Mouse (Mus musculus) heart, embryonic 12.5 days (tissue): ENCODE data around the gene Herpud1. TPM values are rescaled to one million over a fixed set of nuclear protein-coding genes. Genes with fewer than 3 reads are reported as not detected.

Experiments used
- ATAC-seq: fragments of 200-750 bp; cut with Nextera tagmentation; 2 replicates; pipeline ENCODE4 v1.8.0; 2017; ENCODE audit warnings: moderate TSS enrichment, moderate library complexity; ENCODE audit not compliant: insufficient number of reproducible peaks, low FRiP score
- H3K27ac ChIP-seq: fragments of 300-500 bp; sonication (generic); 2 replicates; pipeline ENCODE4 v1.5.1; 2016; ENCODE audit warnings: mild to moderate bottlenecking, moderate library complexity; ENCODE audit not compliant: poor library complexity, severe bottlenecking
- H3K27me3 ChIP-seq: fragments of 300-500 bp; sonication (generic); replicated peaks from 2 replicates; pipeline ENCODE4 v1.6.1; 2016; ENCODE audit warnings: mild to moderate bottlenecking, moderate library complexity
- H3K36me3 ChIP-seq: fragments of 300-500 bp; sonication (generic); 2 replicates; pipeline ENCODE4 v1.6.1; 2016; ENCODE audit warnings: mild to moderate bottlenecking, moderate library complexity
- H3K4me1 ChIP-seq: fragments of 300-500 bp; sonication (generic); replicated peaks from 2 replicates; pipeline ENCODE4 v1.6.1; 2016; ENCODE audit warnings: mild to moderate bottlenecking
- H3K4me2 ChIP-seq: fragments of 300-500 bp; sonication (generic); 2 replicates; pipeline ENCODE4 v1.6.1; 2016; ENCODE audit warnings: mild to moderate bottlenecking, moderate library complexity
- H3K4me3 ChIP-seq: fragments of 300-500 bp; sonication (generic); 2 replicates; pipeline ENCODE4 v1.5.1; 2016; ENCODE audit warnings: mild to moderate bottlenecking
- H3K9ac ChIP-seq: fragments of 300-500 bp; sonication (generic); 2 replicates; pipeline ENCODE4 v1.6.1; 2016; ENCODE audit warnings: mild to moderate bottlenecking, moderate library complexity
- H3K9me3 ChIP-seq: fragments of 300-500 bp; sonication (generic); replicated peaks from 2 replicates; pipeline ENCODE4 v1.6.1; 2016; ENCODE audit warnings: mild to moderate bottlenecking, moderate library complexity
- WGBS: fragments of 180-500 bp; shearing (Covaris S2); methylation state at CpG from one replicate; pipeline ENCODE4 v1.1.7; 2016; 5-methylcytosine and 5-hydroxymethylcytosine counted together
- polyA plus RNA-seq: library from polyadenylated mRNA; unstranded; fragments of >200 nt; fragmentation: Nextera tagmentation; extraction: Ambion mirVana; gene quantifications from 2 replicates; pipeline ENCODE4 v1.2.1, GENCODE M21; 2016

Gene Herpud1
- polyA plus RNA-seq, 1 experiment from 2014 or later = 73.1 TPM

DNA sequence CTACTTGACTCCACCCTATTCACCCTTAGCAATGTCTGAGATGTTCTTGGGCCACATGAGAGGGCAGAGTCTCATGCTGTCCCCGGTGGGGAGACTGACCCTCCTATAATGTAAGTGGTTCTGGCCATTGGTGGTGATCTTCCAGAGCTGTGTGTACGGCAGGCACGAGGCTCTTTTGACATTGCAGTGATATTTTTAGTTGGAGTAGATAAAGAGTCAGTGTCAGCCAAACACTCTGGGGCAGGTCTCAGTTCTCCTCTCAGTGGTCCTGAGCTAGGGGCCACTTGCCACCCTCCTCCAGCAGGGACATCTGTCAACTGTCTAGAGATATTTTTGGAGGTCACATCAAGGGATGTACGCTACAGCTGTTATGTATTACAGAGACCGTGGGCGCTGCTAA lies 29.0 kb upstream of the Herpud1 start:
- Histone ChIP-seq H3K36me3 (no peaks in the 10 kb centered on the region), H3K9me3 (no peaks in the 10 kb centered on the region), H3K4me3 (no peak overlapping the region), H3K4me1 (peaks cover 27% of the 10 kb centered on the region), H3K9ac (no peak overlapping the region), H3K27me3 (no peaks in the 10 kb centered on the region), H3K4me2 (0 out of 2 replicates have a peak overlapping the region, but pooled peaks have one; percentile 4), H3K27ac (peak overlapping the region; percentile 45)
- 33% methylated on average over 6 of the region's 6 CpGs for WGBS
- ATAC-seq = peak; percentile 25; the same call in 1 of the 2 replicates

DNA sequence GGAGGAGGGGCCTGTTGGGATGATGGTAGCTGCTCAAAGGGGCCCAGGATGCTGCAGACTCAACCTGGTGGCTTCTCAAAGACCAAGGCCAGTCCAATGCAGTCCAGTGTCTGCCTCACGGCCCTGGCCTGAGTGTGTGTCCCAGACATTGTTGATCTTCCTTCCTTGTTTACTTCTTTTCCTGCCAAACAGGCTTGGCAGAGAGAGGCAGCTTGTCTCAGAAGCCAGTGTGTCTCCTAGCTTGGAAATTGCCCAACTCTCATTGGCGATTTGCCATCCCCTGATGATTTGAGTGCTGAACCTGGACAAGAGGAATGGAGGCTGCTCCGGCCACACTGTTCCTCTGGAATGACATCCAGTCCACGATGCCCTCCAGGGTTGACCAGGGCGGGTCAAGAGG lies 27.7 kb upstream of the Herpud1 start:
- no peaks in the 10 kb centered on the region for H3K27me3 ChIP-seq
- H3K27ac ChIP-seq = no peak overlapping the region
- ATAC-seq = no peak
- no peak overlapping the region for H3K4me3 ChIP-seq
- H3K36me3 ChIP-seq = no peaks in the 10 kb centered on the region
- H3K9me3 ChIP-seq = no peaks in the 10 kb centered on the region
- WGBS = 57% methylated on average over 5 of the region's 5 CpGs
- peaks cover 39% of the 10 kb centered on the region for H3K4me1 ChIP-seq
- no peak overlapping the region for H3K9ac ChIP-seq
- H3K4me2 ChIP-seq = no peak overlapping the region

DNA sequence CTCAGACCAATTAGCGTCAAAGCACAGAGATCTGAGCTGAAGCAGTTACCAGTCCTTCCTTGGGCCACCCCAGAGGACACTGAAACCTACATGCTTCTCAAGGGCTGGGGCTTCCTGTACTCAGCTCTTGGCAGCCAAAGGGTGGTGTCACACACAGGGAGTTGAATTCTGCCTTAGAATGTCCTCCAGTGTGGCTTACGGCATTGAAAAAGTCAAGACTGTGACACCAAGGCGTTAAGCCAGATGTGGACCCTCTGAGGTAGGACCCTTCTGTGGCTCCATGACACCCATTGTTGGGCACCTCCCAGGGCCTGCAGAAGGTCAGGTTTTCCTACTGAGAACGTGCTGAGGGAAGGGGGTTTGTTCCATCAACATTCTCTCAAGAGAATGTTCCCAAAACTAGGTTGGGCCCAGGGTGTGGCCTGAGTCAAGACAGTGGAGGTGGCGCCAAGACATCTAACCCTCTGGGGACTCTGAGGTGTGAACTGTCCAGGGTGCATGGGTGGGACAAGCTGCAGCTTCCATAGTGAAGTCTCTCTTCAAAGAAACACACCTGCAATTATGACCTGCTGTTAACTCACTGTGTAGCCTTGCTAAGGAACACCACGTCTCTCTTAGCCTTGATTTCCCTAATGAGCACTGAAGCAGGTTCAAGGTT lies 24.3 kb upstream of the Herpud1 start:
- Histone ChIP-seq H3K27me3 (no peaks in the 10 kb centered on the region), H3K4me3 (no peak overlapping the region), H3K27ac (no peak overlapping the region), H3K4me2 (no peak overlapping the region), H3K4me1 (peaks cover 45% of the 10 kb centered on the region), H3K9ac (no peak overlapping the region), H3K9me3 (no peaks in the 10 kb centered on the region), H3K36me3 (no peaks in the 10 kb centered on the region)
- ATAC-seq = no peak
- 78% methylated on average over 6 of the region's 6 CpGs for WGBS

DNA sequence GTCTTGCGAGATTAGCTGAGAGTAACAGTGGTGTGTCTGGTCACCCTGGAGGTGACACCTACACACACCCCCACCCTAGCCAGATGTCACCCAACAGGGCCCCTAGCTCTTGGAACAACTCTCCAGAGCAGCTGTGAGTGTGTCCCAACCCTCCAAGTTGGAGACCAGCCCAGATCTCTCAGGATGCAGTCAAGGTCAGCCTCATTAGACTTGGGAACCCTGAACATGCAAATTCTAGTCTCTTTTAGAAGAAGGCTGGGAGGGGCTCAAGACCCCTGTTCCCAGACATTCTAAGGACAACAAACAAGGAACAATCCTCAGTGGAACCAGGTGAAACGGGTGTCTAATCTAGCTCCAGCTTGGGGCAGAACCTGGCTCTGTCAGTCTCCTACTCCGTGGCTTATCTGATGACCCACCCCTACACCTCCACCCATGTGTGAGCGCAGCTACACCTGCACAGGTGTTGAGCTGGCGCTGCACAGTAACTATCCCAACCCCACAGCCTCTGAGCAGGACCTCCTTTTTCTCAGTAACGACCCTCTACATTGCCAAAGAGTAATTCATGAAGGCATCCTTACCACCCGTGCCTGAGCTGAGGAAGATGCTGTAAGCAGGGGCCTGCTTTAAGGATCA lies 23.5 kb upstream of the Herpud1 start:
- Histone ChIP-seq H3K36me3 (no peaks in the 10 kb centered on the region), H3K9ac (no peak overlapping the region), H3K4me2 (no peak overlapping the region), H3K27ac (no peak overlapping the region), H3K4me3 (no peak overlapping the region), H3K27me3 (no peaks in the 10 kb centered on the region), H3K4me1 (peaks cover 36% of the 10 kb centered on the region), H3K9me3 (no peaks in the 10 kb centered on the region)
- no peak for ATAC-seq
- 75% methylated on average over 7 of the region's 7 CpGs for WGBS

DNA sequence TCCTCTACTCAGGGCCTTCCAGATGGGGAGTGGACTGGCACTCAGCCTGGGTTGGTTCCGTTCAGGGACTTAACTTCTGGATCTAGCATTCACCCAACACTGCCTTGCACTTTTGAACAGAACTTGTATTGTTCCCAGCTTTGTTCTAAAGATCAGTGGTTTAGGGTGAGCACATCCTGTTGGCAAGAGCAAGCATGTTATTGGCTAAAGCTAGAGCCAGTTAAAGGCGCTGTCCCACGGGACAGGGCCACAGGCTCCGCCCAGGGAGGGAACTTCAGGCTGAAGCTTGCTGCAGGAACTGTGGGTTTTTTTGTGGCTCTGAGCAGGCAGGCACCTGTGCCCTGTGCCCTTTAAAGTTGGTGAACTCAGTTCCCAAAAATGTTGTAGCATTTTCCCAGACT lies 22.9 kb upstream of the Herpud1 start:
- H3K27me3 ChIP-seq = no peaks in the 10 kb centered on the region
- 37% methylated on average over 4 of the region's 4 CpGs for WGBS
- 0 out of 2 replicates have a peak overlapping the region, but pooled peaks have one; percentile 5 for H3K27ac ChIP-seq
- ATAC-seq = peak; percentile 62; the same call in 1 of the 2 replicates
- H3K9ac ChIP-seq = no peak overlapping the region
- no peaks in the 10 kb centered on the region for H3K9me3 ChIP-seq
- peaks cover 33% of the 10 kb centered on the region for H3K4me1 ChIP-seq
- no peaks in the 10 kb centered on the region for H3K36me3 ChIP-seq
- no peak overlapping the region for H3K4me3 ChIP-seq
- H3K4me2 ChIP-seq = no peak overlapping the region

DNA sequence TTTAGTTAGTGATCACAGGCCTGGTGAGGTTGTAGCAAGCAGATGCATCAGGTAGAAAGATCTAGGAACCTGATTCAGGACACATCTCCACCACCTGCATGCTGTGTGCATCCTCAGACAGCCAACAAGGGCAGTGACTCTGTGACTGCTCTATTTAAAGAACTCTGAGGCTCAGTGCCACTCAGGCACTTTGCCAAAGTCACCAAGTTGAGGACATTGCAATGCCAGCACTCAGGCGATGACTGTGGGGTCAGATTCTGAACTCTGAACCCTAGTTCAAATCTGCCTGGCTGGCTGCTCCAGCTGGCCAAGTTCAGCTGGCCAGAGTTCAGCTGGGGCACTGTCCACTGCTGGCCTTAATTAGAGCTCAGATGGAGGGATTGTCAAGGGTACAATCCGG lies 22.3 kb upstream of the Herpud1 start:
- ATAC-seq = no peak
- Histone ChIP-seq H3K4me2 (no peak overlapping the region), H3K4me1 (peaks cover 26% of the 10 kb centered on the region), H3K27ac (peak overlapping the region; percentile 5; the same call in 1 of the 2 replicates), H3K9me3 (no peaks in the 10 kb centered on the region), H3K36me3 (no peaks in the 10 kb centered on the region), H3K27me3 (no peaks in the 10 kb centered on the region), H3K4me3 (no peak overlapping the region), H3K9ac (no peak overlapping the region)
- WGBS = 63% methylated on average over 2 of the region's 2 CpGs

DNA sequence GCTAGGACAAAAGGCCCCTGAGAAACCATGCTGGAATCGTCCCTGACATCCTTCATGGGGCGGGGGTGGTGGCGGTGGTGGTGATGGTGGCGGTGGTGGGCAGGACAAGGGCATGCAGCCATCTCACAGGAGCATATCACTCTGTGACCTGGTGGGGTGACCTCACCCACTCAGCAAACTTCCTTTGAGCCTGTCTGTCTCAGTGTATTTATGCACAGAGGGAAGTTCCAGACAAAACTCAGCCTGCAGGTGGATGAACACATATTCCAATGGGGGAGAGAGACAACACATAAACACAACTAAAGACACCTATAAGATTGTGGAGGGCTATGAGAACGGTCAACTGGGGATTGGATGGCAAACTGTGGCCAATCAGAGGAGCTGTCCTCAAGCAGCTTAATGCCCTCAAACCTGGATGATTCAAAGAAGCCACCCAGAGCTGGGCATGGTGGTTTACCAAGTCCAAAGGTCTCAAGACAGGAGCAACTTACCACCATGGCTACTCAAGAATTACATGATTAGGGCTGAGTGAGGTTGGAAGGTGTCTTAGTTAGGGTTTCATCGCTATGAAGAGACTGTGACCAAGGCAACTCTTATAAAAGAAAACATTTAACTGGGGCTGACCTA lies 21.4 kb upstream of the Herpud1 start:
- H3K27me3 ChIP-seq = no peaks in the 10 kb centered on the region
- H3K4me1 ChIP-seq = peaks cover 23% of the 10 kb centered on the region
- no peaks in the 10 kb centered on the region for H3K9me3 ChIP-seq
- no peak overlapping the region for H3K4me2 ChIP-seq
- no peak overlapping the region for H3K9ac ChIP-seq
- WGBS = 79% methylated on average over 6 of the region's 6 CpGs
- no peaks in the 10 kb centered on the region for H3K36me3 ChIP-seq
- no peak overlapping the region for H3K4me3 ChIP-seq
- H3K27ac ChIP-seq = no peak overlapping the region
- ATAC-seq = no peak

DNA sequence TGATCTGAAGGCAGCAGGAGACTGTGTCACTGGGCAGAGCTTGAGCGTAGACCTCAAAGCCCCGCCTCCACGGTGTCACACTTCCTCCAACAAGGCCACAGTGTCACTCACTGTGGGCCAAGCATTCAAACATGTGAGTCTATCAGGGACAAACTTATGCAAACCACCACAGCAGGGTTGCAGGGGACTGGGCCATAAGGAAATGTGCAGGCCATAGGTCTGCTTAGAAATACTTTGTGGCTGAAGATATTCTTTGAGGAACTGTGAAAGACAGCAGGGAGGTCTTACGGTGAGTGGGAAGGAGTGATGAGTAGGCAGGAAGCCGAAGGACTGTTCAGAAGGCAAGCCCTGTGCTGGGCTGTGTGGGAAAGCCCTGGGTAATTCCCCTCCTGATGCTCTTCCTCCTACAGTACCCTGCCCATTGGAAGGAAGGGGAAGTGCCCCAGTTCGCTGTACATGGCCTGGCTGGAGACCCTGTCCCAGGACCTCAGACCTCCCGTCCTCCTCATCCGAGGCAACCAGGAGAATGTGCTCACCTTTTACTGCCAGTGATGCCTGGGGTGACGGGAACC lies 20.7 kb upstream of the Herpud1 start:
- H3K4me1 ChIP-seq = peaks cover 23% of the 10 kb centered on the region
- no peaks in the 10 kb centered on the region for H3K36me3 ChIP-seq
- no peak overlapping the region for H3K27ac ChIP-seq
- ATAC-seq = no peak
- H3K27me3 ChIP-seq = no peaks in the 10 kb centered on the region
- no peak overlapping the region for H3K4me3 ChIP-seq
- no peak overlapping the region for H3K4me2 ChIP-seq
- H3K9me3 ChIP-seq = no peaks in the 10 kb centered on the region
- H3K9ac ChIP-seq = no peak overlapping the region
- WGBS = 78% methylated on average over 9 of the region's 9 CpGs

DNA sequence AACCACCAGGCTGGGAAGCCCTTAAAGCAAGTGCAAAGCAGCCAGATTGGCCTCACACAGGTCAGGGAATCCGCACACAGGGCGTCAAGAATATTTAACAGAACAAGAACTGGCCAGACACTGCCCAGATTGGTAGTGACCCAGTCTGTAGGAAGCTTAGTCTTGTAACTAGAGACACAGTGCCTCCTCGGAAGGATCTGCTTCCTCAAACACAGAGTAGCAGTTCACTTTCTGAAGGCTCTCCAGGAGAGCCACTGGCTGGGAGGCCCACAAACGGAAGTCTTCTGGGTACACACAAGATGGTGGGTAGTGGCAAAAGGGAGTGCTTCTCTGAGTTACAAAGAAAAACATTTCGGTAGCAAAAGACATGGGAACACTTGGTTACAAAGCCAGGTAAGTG lies 15.4 kb upstream of the Herpud1 start:
- H3K4me3 ChIP-seq = no peak overlapping the region
- no peak for ATAC-seq
- H3K9me3 ChIP-seq = no peaks in the 10 kb centered on the region
- H3K27me3 ChIP-seq = no peaks in the 10 kb centered on the region
- no peak overlapping the region for H3K4me2 ChIP-seq
- H3K4me1 ChIP-seq = peaks cover 8% of the 10 kb centered on the region
- H3K9ac ChIP-seq = no peak overlapping the region
- no peak overlapping the region for H3K27ac ChIP-seq
- 71% methylated on average over 5 of the region's 5 CpGs for WGBS
- no peaks in the 10 kb centered on the region for H3K36me3 ChIP-seq

DNA sequence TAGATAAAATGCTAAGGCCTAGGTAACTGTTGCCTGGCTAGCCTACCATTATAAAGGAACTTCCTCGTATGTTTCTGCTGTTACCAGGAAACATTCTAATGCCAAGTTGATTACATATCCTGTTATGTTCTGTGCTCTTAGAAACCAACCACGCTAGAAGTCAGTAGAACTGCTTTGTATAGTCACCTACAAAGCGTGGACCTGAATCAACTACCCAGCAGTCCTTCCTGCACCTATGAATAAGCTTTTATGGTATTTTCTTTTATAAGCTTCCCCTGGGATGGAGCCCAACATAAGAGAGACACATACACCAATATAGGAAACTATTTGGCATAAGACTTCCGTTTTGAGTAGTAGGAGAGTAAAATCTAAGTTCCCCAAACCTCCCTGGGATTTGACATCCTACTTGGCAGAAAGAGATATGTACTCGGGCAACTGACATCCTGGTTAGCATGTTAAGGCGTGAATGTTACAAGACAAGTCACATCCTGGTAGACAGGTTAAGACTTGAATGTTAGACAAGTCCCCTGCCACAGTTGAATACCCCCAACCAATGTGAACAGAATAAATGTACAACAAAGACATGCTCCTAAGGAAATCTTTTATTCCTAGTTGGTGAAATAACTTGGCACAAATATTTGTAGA lies 13.2 kb upstream of the Herpud1 start:
- Histone ChIP-seq H3K4me1 (peaks cover 11% of the 10 kb centered on the region), H3K27me3 (no peaks in the 10 kb centered on the region), H3K9ac (no peak overlapping the region), H3K9me3 (no peaks in the 10 kb centered on the region), H3K4me2 (no peak overlapping the region), H3K4me3 (no peak overlapping the region), H3K27ac (no peak overlapping the region), H3K36me3 (no peaks in the 10 kb centered on the region)
- 70% methylated on average over 6 of the region's 6 CpGs for WGBS
- ATAC-seq = no peak

DNA sequence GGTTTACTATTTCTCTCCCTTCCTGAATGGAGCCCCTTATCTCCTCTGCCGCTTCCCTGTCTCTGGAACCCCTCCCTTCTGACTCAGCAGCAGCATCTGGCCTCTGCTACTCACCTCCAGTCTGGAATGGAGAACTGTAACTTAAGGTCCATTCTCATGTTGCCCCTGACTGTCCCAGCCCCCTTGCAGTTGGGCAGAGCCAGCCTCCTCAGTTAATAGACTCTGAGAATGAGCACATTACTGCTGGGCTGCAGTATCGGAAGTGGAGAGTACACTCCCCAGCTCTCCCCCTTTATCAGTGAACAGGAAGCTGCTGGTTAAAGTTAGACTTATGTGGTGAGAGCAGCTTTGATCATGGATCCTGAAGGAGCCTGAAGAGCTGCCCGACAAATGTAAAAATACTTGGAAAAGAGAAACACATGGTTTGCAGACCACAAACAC lies 10.7 kb upstream of the Herpud1 start:
- Histone ChIP-seq H3K27me3 (no peaks in the 10 kb centered on the region), H3K36me3 (no peaks in the 10 kb centered on the region), H3K4me3 (no peak overlapping the region), H3K9ac (no peak overlapping the region), H3K9me3 (no peaks in the 10 kb centered on the region), H3K4me2 (no peak overlapping the region), H3K4me1 (peaks cover 15% of the 10 kb centered on the region), H3K27ac (peak overlapping the region; percentile 14; the same call in 1 of the 2 replicates)
- WGBS = 10% methylated on average over 3 of the region's 3 CpGs
- ATAC-seq = peak; percentile 78
